Mouse (Mus musculus) naive thymus-derived CD4-positive, alpha-beta T cell, adult 2 months (primary cell): Measurements from ENCODE around the gene Slc51b.

ENCODE experiments used
- DNase-seq: peaks from one replicate; pipeline ENCODE4 v3.0.0-alpha.2; 2011; ENCODE audit warnings: low read depth

Slc51b gene

GRCm38 (mm10) chr9:65408871-65409295, 13.9 kb downstream of the Slc51b start:
- DNase-seq = no peak

- no peak for DNase-seq
These were observed 14.9 kb downstream of the Slc51b start for GRCm38 (mm10) chr9:65407861-65408260.

- no peak for DNase-seq
These were observed 15.4 kb downstream of the Slc51b start for GRCm38 (mm10) chr9:65407327-65407726.

- DNase-seq = no peak
These were observed 17.6 kb downstream of the Slc51b start for GRCm38 (mm10) chr9:65405184-65405449.

GRCm38 (mm10) chr9:65404331-65405183, 18.2 kb downstream of the Slc51b start:
- DNase-seq = no peak

GRCm38 (mm10) chr9:65399934-65400333, 22.8 kb downstream of the Slc51b start:
- no peak for DNase-seq

GRCm38 (mm10) chr9:65398279-65398678, 24.5 kb downstream of the Slc51b start, which contains the start of gene Rasl12:
Gene Rasl12 (plus strand): TSS chr9:65398506.
- DNase-seq = peak; percentile 33

GRCm38 (mm10) chr9:65394360-65394759, 28.4 kb downstream of the Slc51b start:
- DNase-seq = no peak

- DNase-seq = no peak
These were observed 29.1 kb downstream of the Slc51b start for GRCm38 (mm10) chr9:65393606-65394005.

GRCm38 (mm10) chr9:65392638-65393364, 30.0 kb downstream of the Slc51b start:
- DNase-seq = peak; percentile 62

- no peak for DNase-seq
These were observed 31.2 kb downstream of the Slc51b start, which contains the start of gene Kbtbd13 for GRCm38 (mm10) chr9:65391613-65391964. Gene Kbtbd13 (minus strand): TSS chr9:65391652.

- no peak for DNase-seq
These were observed 31.8 kb downstream of the Slc51b start for GRCm38 (mm10) chr9:65390752-65391612.

GRCm38 (mm10) chr9:65386373-65387140, 36.2 kb downstream of the Slc51b start:
- DNase-seq = no peak

GRCm38 (mm10) chr9:65384276-65384675, 38.5 kb downstream of the Slc51b start:
- DNase-seq = no peak

- DNase-seq = no peak
These were observed 40.0 kb downstream of the Slc51b start for GRCm38 (mm10) chr9:65382751-65383097.

- DNase-seq = no peak
These were observed 40.6 kb downstream of the Slc51b start for GRCm38 (mm10) chr9:65382031-65382750.

- DNase-seq = no peak
These were observed 41.7 kb downstream of the Slc51b start for GRCm38 (mm10) chr9:65381017-65381590.

- DNase-seq = no peak
These were observed 47.4 kb downstream of the Slc51b start for GRCm38 (mm10) chr9:65375163-65375934.

GRCm38 (mm10) chr9:65374468-65375162, 48.1 kb downstream of the Slc51b start:
- no peak for DNase-seq
